Mouse (Mus musculus): ENCODE measurements at regions not wholly inside any gene's neighbourhood (a gene's known extent, or its start where the extent isn't known, plus 50 kb on each side); places are given as distances from the start of the nearest gene placed in this dataset.

DNA sequence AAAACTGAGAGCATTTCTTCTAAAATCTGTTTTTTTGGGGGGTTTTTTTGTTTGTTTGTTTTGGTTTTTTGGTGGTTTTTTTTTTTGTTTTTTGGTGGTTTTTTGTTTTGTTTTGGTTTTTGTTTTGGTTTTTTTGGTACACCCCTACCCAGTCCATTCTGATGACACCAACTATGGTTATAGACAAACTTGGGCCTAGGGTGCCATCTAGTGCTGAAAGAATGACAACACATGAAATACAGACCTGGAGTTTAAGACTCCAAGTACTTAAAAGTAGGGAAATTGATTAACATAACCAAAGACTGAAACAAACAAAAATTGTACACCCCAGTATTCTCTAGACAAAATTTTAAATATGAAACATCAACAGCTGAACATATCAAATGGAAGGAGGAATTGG lies 76.0 kb upstream of the Ano5 start:
- peak; percentile 73 to 74 for DNase-seq

GRCm38 (mm10) chr7:51454989-51455692 lies 55.7 kb upstream of the Ano5 start:
- no peak for DNase-seq

GRCm38 (mm10) chr7:51458757-51459156 lies 52.1 kb upstream of the Ano5 start:
- DNase-seq: peak in 1 of 2 experiments; percentile 12

All from cerebellum, postnatal 14 days (tissue).